Mouse (Mus musculus) activated CD4-positive, CD25-positive, alpha-beta regulatory T cell, adult 4 months (primary cell): ENCODE measurements around the gene Acap1. TPM values are rescaled to one million over a fixed set of nuclear protein-coding genes. Genes with fewer than 3 reads are reported as not detected.

Experiments used
- ATAC-seq: one replicate; pipeline ENCODE4 v1.8.0; 2017
- polyA plus RNA-seq, 2 experiments: library from polyadenylated mRNA; unstranded; fragments of 100-300 nt; shearing (Covaris generic); gene quantifications; one replicate each; pipeline ENCODE4 v1.2.1; 2017

Gene Acap1
- polyA plus RNA-seq, 2 experiments from 2014 or later: 213 to 273 TPM

DNA sequence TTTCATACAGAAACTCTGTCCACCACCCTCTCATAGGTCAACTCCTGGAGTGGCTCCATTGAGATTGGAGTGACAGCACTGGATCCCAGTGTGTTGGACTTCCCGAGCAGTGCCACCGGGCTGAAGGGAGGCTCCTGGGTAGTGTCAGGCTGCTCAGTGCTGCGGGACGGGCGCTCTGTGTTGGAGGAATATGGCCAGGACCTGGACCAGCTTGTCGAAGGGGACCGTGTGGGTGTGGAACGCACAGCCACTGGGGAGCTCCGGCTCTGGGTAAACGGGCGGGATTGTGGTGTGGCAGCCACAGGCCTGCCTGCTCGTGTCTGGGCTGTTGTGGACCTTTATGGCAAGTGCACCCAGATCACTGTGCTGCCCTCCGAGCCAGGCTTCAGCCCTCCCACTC lies 7.6 kb upstream of the Acap1 start:
- ATAC-seq: no peak

DNA sequence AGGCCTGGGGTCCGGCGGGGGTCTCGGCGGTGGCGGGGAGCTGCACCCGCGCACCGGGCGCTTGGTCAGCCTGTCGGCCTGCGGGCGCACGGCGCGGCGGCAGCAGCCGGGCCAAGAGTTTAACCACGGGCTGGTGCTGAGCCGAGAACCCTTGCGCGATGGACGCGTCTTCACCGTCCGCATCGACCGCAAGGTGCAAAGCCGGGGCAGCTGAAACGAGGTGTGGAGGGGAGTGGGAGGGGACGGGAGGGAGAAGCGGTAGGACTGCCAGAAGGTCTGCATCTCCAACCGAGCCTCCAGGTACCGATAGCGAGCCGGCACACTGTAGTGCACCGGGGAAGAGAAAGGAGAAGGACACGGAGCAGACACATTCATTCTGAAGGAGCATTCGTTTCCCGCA lies 6.7 kb upstream of the Acap1 start:
- no peak for ATAC-seq

DNA sequence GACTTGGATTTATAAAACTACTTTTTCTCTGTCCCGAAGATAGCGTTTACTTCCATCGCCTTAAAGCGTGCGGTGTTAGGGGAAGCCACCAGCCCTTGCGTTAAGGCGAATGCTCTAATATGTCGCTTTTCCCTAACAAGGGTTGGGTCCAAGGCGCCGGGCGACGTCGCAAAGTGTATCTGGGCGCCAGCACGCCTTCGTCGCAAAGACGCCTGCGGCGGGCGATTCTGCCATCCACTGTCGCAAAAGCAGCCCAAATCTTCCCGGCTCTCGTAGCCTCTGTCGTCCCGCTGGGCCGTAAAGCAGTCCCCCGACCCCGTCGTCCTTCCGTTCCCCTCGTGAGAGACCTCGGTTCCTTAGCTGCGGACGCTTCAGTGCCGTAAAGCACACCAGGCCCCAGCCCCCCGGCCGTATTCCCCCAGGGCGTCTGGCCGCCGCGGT lies 6.1 kb upstream of the Acap1 start:
- ATAC-seq: peak; percentile 55

DNA sequence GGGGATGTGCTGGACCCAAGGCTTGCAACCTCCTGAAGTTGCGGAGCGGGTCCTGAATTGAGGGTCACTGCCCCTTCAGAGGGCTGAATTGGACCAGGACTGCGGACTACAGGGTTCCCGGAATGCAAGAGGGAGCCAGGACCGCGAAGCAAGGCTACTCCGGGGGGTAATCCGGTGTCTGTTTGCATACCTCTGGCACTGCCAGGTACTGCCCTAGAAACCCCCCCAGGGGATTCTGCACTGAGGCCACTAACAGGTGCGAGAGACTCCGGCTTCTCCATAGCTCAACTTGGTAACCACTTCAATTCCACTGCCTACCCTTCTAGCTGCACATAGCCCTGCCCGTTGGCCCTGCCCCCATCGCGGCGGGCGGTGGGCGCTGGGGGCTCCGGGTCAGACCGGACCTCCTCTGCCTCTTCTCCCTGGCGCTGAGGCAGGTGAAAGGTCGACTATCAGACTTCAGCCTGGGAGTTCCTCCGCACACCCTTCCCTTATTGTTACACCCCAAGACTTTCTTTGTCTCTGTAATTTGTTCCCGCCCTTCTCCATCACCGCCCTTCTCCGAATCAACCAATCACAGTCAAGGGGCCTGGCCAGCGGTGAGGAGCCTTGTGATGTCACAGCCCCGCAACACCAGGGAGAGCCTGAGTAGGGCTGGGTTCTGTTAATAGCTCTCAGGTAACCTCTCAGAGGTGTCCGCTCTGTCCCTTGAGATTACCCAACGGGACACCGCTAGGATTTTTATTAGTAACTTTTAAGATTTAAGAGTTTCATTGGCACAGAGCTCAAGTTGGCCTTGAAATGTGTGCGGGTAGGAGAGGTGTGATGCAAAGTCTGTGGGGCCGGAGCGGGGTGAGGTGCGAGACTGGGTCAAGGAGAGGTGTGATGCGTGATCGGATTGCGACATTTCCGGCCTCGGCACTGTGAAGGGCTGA lies 5.4 kb upstream of the Acap1 start, which contains the start of the genes 2810408A11Rik and Neurl4:
Gene 2810408A11Rik, minus strand, starts transcription at position 517 of the 935 bp plus-strand sequence.
Gene Neurl4, plus strand, starts transcription at position 602 of the 935 bp plus-strand sequence.
- ATAC-seq: peak; percentile 96

DNA sequence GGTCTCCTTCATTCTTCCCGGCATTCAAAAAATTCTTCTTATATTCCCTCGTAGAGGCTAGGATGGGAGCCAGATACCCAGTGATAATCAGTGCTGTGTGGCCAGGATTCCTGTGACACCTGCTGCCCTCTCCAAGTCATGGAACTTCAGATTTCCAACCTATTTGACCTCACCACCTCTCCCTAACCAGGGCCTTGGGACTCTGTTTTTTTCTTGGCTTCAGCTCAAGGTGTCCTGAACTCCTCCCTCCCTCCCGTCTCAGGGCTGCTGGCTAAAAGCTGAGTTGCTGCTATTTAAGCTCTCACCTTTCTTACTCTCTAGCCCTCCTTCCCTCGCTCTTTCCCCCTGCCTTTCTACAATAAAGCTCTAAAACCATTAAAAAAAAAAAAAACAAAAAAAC lies 4.5 kb upstream of the Acap1 start:
- ATAC-seq: no peak

DNA sequence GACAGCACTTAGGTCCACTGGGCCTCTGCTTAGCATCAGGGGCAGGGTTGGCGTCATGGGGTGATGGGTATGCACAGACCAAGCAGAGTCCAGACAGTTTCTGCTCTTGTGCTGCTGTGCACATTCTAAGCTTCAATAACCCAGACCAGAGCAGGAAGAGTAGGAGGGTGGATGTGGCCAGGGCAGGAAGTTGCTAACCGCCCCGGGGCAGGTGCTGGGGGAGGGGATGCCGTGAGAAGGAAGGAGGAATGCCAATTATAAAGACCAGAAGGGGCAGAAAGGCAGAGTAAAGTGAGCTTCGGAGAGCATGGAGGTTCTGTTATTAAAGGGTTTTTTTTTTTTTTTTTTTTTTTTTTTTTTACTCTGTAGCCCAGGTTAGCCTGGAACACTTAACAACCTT lies 668 bp downstream of the Acap1 start:
- peak; percentile 95 for ATAC-seq

DNA sequence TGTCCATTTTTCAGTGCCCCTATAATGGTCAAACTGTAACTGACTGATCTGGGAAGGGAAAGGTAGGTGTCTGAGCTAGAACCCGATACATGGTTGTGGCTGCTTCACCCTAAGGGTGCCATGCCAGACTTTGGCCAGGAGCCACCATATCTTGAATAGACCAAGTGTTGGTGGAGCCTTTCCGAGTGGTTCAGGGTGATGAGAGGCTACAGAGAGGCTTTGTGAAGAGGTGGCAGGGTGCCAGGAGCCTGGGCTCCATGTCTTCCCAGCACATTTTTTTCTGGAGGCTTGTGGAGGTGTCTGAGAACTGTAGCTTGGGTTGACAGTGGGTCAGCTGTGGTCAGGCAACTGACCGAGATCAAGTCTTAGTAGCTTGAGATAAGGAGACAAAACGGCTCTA lies 3.9 kb downstream of the Acap1 start:
- ATAC-seq: no peak

DNA sequence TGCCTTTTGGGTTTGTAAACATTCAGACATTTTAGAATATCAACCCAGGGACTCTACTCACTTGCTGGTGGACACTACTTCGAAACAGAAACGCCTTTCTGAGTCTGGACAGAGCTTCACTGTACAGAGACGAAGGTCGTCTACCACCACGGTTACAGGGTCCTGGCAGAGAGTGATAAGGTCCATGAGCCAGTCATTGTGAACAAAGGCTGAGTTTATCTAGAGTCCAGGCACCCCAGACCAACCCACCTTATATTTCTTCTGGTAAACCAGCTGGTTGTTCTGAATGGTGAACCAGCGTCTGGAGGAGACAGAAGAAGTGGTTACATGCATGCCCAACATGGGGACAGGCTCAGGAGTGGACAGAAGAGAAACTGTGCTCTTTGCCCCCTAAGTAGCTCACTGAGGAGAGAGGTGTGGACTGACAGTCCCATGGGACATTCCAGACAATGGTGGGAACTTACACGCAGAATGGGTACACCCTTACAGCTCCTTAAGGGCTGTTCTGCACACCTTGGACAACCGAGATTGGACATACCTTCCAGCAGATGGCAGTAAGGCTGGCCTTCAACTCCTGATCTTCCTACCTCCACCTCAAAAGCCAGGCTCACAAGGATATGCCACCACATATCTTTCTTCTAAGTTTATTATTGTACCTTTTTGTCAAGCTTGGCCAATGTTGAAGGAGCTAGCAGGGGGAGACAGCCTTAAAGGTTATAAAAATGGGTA lies 8.3 kb downstream of the Acap1 start:
- ATAC-seq: no peak

DNA sequence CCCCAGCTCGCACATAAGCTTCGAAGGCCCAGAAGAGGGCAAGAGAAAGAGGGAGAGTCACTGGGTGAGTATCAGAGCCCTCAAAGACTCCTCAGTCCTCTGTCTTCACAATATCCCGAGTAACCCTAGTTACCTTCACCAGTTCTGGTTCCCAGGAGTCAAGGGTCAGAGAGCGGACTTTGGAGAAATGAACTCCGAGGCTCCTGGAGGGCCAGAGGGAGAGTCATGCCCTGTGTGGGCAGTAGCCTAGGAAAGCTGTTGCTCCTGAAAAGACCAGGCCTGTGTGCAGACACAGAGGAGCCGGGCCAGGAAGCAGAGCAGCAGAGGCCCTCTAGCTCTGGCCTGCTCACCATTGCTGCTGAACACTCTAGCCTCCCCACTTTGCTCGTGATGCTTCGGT lies 10.7 kb downstream of the Acap1 start:
- ATAC-seq: no peak

DNA sequence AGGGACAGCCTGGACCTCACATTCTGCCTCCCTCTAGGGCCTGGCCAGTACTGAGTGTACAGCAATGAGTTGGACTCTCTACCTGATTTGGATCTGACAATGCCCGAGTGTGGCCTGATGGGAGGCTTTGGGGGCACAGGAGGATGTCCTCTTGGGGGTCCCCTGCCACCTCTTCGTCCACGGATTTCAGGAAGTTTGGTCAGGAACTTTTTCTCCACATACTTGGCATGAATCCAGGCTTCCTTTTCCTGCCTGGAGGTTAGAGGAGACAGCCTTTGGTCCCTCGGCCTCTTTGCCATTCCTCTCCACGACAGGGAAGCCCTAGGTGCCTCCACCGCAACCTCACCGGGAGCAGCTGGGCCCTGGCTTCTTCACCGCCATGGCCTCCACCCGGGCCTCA lies 11.1 kb downstream of the Acap1 start:
- no peak for ATAC-seq

DNA sequence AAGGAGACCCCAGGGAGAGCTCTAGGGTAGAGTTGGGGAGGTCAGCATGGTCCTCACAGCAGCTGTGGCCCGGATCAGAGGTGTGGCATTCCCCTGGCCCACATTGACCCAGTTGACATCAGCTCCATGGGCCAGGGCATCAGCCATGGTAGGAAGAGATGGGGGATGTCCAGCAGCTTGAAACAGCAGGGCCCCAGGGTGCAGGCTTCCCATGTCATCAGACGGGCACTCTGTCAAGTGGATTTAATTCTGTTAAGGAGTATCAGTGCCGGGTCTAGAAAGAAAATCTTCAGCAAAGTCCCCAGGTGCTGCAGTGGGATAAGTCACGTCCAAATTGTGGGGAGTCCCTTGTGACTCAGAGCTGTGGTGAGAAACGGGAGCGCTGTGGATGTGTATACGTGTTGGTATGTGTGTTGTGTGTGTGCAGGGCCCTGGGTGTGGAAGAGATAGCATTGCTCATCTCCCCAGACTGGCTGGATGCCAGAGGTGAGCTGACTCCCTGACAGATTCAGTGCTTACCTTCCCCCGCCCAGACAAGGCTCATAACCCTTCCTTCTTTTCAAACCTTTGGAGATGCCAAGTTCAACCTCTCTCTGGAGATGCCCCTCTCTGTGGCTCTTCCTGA lies 11.7 kb downstream of the Acap1 start:
- no peak for ATAC-seq

DNA sequence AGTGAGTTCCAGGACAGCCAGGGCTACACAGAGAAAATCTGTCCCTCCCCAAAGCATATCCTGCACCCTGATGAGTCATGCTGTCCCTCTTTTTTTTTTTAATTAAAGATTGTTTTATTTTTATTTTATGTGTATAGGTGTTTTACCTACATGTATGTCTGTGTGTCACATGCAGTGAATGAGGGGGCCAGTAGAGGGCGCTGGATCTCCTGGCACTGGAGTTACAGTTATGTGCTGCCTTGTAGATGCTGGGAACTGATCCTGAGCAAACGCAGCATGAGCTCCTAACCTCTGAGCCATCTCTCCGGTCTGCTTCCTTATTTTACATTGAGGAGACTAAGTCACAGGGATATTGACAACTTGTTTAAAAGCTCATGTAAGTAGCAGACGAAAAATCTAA lies 12.3 kb downstream of the Acap1 start:
- ATAC-seq: no peak

DNA sequence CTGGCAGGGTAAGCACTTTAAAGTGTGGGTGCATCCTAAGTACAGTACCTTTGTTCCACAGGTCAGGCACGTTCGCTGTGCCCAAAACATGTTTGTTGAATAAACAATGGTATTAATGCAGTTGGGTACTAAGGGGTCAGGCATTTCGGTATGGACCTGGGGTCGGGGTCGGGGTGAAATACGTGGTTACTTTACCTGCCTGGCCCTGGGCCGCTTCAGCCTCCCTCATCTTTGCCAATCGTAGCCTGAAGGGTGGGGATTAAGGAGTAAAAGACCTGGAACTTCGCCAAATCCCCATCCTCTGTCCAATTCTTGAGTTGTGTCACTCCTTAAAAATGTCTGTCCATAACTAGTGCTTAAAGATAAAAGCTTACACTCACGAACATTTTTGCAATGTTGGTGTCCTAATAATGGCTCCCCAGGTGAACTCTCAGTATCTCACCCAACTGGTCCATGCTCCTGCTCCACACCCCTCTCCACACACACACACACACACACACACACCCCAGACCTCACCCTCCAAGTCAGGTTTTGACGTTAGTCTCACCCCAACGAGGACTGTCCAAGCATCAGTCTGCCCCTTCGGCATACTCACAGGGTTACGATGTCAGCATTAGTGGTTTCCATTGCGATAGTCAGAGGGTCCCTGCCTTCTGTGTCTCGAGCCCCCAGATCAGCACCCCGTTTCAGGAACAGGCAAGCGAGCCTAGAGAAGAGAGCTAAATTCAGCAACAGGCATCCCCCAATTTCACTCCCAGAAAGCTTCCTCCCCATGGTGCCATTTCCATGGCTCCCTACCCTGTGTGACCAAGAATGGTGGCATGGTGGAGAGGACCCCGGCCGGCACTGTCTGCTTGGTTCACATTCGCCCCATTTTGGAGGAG lies 13.3 kb downstream of the Acap1 start:
- no peak for ATAC-seq

DNA sequence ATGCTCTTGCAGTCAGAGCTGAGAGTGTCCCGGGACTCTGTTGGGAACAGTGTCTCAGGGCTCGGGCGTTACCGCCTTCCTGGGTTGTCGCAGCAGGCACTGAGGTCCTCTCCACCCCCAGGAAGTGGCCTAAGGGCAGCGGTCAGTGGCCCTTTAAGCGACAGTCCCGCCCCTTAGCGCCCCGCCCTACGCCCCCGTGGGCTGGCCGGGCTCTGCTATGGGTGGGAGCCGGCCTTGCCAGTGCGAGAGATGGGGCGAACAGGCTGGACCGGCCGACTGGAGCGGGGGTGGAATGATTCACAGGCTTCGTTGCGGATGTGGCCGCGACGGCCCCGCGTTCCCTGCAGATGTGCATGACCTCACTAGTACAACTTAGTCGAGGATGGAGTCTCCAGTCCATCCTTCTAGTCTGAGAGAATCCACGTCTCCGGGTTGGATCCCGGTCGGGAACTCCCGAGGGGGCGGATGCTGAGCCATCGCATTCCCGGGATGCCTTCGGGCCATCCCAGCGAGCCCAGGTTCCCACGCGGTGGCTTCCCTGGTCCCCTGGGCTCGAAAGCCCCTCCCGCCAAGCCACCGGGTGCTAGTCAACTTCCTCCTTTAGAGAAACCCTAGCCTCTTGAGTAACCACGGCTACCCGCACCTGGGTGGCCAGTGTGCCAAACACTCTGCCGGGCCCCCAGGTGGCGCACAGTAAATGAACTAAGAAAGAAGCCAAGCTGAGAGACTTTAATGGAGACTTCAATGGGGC lies 14.3 kb downstream of the Acap1 start, which contains the start of gene Kctd11:
Gene Kctd11, minus strand, starts transcription at position 554 of the 751 bp plus-strand sequence.
- ATAC-seq: peak; percentile 38

DNA sequence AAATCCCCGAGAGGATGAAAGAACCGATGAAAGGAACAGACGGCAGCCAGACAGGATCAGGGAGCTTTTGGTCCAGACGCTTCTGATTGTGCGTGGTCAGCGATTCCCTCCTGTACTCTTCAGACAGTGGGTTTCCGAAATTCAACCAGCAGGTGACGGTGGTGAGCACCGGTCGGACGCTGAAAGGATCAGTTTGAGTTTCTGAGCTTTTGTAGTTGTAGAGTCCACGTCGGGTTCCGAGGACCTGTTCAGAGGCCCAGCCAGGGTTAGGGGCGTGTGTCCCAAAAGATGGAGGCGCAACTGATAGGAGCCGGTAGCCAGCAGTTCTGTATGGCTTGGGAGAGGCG lies 14.9 kb downstream of the Acap1 start:
- ATAC-seq: peak; percentile 45

DNA sequence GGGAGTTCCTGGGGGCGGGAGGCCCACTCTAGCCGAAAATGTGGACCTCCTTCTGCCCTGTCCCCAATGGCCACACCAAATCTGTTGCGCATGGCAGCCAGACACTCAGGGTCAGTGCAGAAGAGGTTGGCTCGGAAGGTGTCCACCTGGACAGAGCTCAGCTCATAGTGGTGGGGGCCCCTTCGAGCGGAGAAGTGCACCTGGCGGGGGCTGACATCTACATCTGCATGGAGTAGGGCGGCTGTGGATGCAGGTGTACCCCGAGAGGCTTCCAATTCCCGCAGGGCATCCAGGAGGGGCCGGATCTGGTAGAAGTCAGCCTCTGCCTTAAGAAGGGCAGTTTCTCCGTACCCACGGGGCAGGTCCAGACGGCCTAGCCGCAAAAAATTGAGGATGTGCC lies 15.6 kb downstream of the Acap1 start:
- no peak for ATAC-seq

DNA sequence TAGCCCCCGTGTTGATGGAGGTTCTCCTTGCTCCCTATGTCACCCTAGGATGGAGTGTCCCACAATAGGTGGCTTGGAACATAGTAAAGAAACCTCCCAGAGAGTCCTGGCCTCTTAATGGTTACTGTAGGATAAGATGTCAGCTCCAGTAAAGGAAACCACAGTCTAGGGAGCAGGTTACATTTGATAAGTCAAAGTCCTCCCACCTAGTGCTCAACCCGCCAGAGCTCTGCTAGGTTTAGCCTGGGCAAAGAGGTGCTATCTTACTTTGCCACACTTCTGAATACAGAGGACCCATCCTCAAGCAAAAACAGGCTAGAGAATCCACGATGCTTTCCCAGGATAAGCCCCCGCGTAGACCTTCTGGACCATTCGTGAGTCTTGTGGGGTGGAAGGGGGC lies 16.4 kb downstream of the Acap1 start:
- no peak for ATAC-seq

DNA sequence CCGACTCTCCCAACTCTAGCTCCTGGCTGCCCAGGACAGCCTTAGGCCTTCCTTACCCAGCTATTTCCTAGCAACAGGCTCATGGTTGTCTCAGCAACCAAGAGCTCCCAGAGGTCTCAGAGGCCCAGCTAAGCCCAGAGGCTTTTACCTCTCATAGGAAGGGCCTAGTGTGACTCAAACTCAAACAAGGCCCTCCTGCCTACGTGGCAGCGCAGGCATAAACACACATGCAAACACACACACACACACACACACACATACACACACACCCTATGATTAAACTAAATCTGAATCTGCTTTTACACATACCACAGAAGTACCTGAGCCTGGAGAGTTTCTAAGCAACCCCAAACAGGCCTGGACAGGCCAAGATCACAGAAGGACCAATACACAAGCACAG lies 16.9 kb downstream of the Acap1 start:
- ATAC-seq: no peak

DNA sequence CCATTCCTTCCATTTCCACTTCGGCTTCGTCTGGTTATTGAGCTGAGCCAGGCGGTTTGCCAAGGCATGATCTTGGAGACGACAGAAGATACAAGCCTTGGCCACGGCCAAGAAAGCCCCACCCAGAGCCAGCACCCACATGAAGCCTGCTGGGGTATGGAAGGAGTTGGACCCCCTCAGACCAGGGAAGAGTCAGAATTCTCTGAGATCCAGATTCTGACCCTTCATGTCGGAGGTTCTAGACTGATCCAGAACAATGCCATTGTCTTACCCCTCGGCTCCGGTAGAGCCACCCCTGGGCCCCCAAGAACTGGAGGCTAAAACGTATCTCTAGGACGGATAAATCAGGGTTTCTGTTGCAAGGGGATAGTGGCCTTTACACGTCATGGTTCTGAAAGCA lies 17.5 kb downstream of the Acap1 start, which contains the start of gene Tmem95:
Gene Tmem95, minus strand, starts transcription at position 141 of the 400 bp plus-strand sequence.
- ATAC-seq: no peak

DNA sequence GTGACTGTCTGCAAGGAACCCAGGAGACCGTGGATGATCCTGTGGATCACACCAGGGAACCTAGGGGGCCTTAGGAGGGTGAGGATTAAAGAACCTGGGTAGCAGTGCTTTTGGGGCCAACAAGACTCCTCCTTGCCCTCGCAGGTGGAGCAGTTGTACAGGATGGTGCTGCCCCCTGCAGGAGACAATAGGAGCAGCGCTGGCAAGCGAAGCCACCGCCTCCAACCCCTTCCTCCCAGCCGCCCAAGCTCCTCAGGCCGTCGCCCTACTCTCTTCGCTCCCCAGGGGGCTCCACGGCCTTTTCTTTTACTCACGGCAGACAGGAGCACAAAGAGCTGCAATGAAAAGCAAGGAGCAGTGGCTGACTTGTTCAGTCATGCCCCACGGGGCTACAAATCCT lies 18.5 kb downstream of the Acap1 start:
- peak; percentile 53 for ATAC-seq

DNA sequence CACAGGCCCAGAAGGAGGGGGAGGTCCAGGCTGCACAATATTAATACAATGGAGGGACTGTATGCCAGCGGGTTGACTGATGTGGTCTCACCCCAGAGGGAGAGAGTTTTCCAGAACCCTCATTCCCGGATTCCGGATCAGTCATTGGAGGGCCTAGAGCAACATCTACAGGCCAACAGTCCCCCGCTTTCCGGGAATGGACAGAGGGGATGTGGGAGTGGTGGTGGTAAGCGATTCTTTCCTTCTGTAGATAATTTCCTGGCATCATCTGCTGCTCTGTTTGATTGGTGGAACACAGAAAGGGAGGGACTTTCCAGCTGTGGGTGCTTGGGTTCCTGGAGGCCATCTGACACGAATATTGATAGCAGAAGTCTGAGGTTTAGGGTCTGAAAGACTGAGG lies 19.2 kb downstream of the Acap1 start:
- ATAC-seq: no peak
